Mouse (Mus musculus): ENCODE measurements at regions not wholly inside any gene's neighbourhood (a gene's known extent, or its start where the extent isn't known, plus 50 kb on each side); places are given as distances from the start of the nearest gene placed in this dataset.

- TF ChIP-seq CTCF (IDR thresholded peaks at IDR 0.05; ENCODE audit: low read depth) (no peak), EP300 (IDR thresholded peaks at IDR 0.05; ENCODE audit: low read depth) (peak; percentile 52; the same call in 1 of the 2 replicates)
Measured at GRCm38 (mm10) chr14:25365226-25365800, 93.7 kb upstream of the Zmiz1 start.
